Mouse (Mus musculus): ENCODE data around the gene Ppm1l. TPM values are rescaled to one million over a fixed set of nuclear protein-coding genes. Genes with fewer than 3 reads are reported as not detected.

Ppm1l gene
- total RNA-seq, 1 experiment from 2014 or later = 4.9 TPM

GRCm38 (mm10) chr3:69512402-69512801 is 195.7 kb downstream of the Ppm1l start:
- no peak for ATAC-seq (ENCODE audit: extremely low read depth, insufficient number of reproducible peaks, low FRiP score, poor library complexity, severe bottlenecking)

GRCm38 (mm10) chr3:69515730-69516350 is 199.2 kb downstream of the Ppm1l start:
- ATAC-seq (ENCODE audit: extremely low read depth, insufficient number of reproducible peaks, low FRiP score, poor library complexity, severe bottlenecking) = no peak

- ATAC-seq (ENCODE audit: extremely low read depth, insufficient number of reproducible peaks, low FRiP score, poor library complexity, severe bottlenecking) = no peak
Observed at GRCm38 (mm10) chr3:69519188-69519587, 202.5 kb downstream of the Ppm1l start.

GRCm38 (mm10) chr3:69519789-69520558 is 203.3 kb downstream of the Ppm1l start:
- ATAC-seq (ENCODE audit: extremely low read depth, insufficient number of reproducible peaks, low FRiP score, poor library complexity, severe bottlenecking) = no peak

- ATAC-seq (ENCODE audit: extremely low read depth, insufficient number of reproducible peaks, low FRiP score, poor library complexity, severe bottlenecking) = no peak
Observed at GRCm38 (mm10) chr3:69522270-69522669, 205.6 kb downstream of the Ppm1l start.

GRCm38 (mm10) chr3:69524356-69525071 is 207.9 kb downstream of the Ppm1l start:
- no peak for ATAC-seq (ENCODE audit: extremely low read depth, insufficient number of reproducible peaks, low FRiP score, poor library complexity, severe bottlenecking)

GRCm38 (mm10) chr3:69525072-69525529 is 208.4 kb downstream of the Ppm1l start:
- no peak for ATAC-seq (ENCODE audit: extremely low read depth, insufficient number of reproducible peaks, low FRiP score, poor library complexity, severe bottlenecking)

- no peak for ATAC-seq (ENCODE audit: extremely low read depth, insufficient number of reproducible peaks, low FRiP score, poor library complexity, severe bottlenecking)
Observed at GRCm38 (mm10) chr3:69527384-69527783, 210.7 kb downstream of the Ppm1l start.

GRCm38 (mm10) chr3:69529576-69529975 is 212.9 kb downstream of the Ppm1l start:
- no peak for ATAC-seq (ENCODE audit: extremely low read depth, insufficient number of reproducible peaks, low FRiP score, poor library complexity, severe bottlenecking)

- ATAC-seq (ENCODE audit: extremely low read depth, insufficient number of reproducible peaks, low FRiP score, poor library complexity, severe bottlenecking) = no peak
Observed at GRCm38 (mm10) chr3:69531511-69531910, 214.8 kb downstream of the Ppm1l start.

- ATAC-seq (ENCODE audit: extremely low read depth, insufficient number of reproducible peaks, low FRiP score, poor library complexity, severe bottlenecking) = no peak
Observed at GRCm38 (mm10) chr3:69532687-69533086, 216.0 kb downstream of the Ppm1l start.

- no peak for ATAC-seq (ENCODE audit: extremely low read depth, insufficient number of reproducible peaks, low FRiP score, poor library complexity, severe bottlenecking)
Observed at GRCm38 (mm10) chr3:69535486-69535885, 218.8 kb downstream of the Ppm1l start.

- ATAC-seq (ENCODE audit: extremely low read depth, insufficient number of reproducible peaks, low FRiP score, poor library complexity, severe bottlenecking) = no peak
Observed at GRCm38 (mm10) chr3:69535941-69536647, 219.4 kb downstream of the Ppm1l start.

- no peak for ATAC-seq (ENCODE audit: extremely low read depth, insufficient number of reproducible peaks, low FRiP score, poor library complexity, severe bottlenecking)
Observed at GRCm38 (mm10) chr3:69542962-69543361, 226.3 kb downstream of the Ppm1l start.

- no peak for ATAC-seq (ENCODE audit: extremely low read depth, insufficient number of reproducible peaks, low FRiP score, poor library complexity, severe bottlenecking)
Observed at GRCm38 (mm10) chr3:69543730-69544129, 227.1 kb downstream of the Ppm1l start.

GRCm38 (mm10) chr3:69545017-69545416 is 228.4 kb downstream of the Ppm1l start:
- no peak for ATAC-seq (ENCODE audit: extremely low read depth, insufficient number of reproducible peaks, low FRiP score, poor library complexity, severe bottlenecking)

GRCm38 (mm10) chr3:69548704-69549455 is 232.2 kb downstream of the Ppm1l start:
- ATAC-seq (ENCODE audit: extremely low read depth, insufficient number of reproducible peaks, low FRiP score, poor library complexity, severe bottlenecking) = no peak

GRCm38 (mm10) chr3:69549602-69550001 is 232.9 kb downstream of the Ppm1l start:
- no peak for ATAC-seq (ENCODE audit: extremely low read depth, insufficient number of reproducible peaks, low FRiP score, poor library complexity, severe bottlenecking)

GRCm38 (mm10) chr3:69555511-69555910 is 238.8 kb downstream of the Ppm1l start:
- no peak for ATAC-seq (ENCODE audit: extremely low read depth, insufficient number of reproducible peaks, low FRiP score, poor library complexity, severe bottlenecking)
